Mouse (Mus musculus): ENCODE results near the gene Avil. TPM values are rescaled to one million over a fixed set of nuclear protein-coding genes. Genes with fewer than 3 reads are reported as not detected.

The Avil gene
- total and polyA plus RNA-seq, 2 experiments = 0.06 to 0.09 TPM

GRCm38 (mm10) chr10:126987183-126988118 is 13.1 kb upstream of the Avil start:
- H3K27ac ChIP-seq (replicated peaks; ENCODE audit: insufficient read depth, low read depth, low read length) = peak overlapping the region; percentile 24; the same call in 1 of the 2 replicates
- H3K4me3 ChIP-seq (ENCODE audit: insufficient read depth, low read depth, low read length) = no peak overlapping the region
- TF ChIP-seq CTCF (IDR thresholded peaks at IDR 0.05; ENCODE audit: low read depth, low read length) (no peak), POLR2A (IDR thresholded peaks at IDR 0.05; ENCODE audit: extremely low read depth, insufficient read depth, low read length) (no peak)
- peaks cover 46% of the 10 kb centered on the region for H3K4me1 ChIP-seq (ENCODE audit: control insufficient read depth, insufficient read depth, low read length)
- DNase-seq (ENCODE audit: extremely low read depth, low read depth, low spot score) = no peak
- H3K9ac ChIP-seq (ENCODE audit: low read depth, low read length) = no peak overlapping the region
- WGBS = 57% methylated on average over 8 of the region's 8 CpGs
- no peaks in the 10 kb centered on the region for H3K27me3 ChIP-seq (ENCODE audit: control insufficient read depth, insufficient read depth, low read length)
- H3K36me3 ChIP-seq (ENCODE audit: control insufficient read depth, insufficient read depth, low read length) = peaks cover 5% of the 10 kb centered on the region
- H3K79me2 ChIP-seq (ENCODE audit: control insufficient read depth, insufficient read depth, low read length) = peaks cover 74% of the 10 kb centered on the region

GRCm38 (mm10) chr10:126988513-126989165 is 11.9 kb upstream of the Avil start:
- TF ChIP-seq POLR2A (IDR thresholded peaks at IDR 0.05; ENCODE audit: extremely low read depth, insufficient read depth, low read length) = no peak
- TF ChIP-seq CTCF (IDR thresholded peaks at IDR 0.05; ENCODE audit: low read depth, low read length) = no peak
- Histone ChIP-seq H3K27me3 (ENCODE audit: control insufficient read depth, insufficient read depth, low read length) (no peaks in the 10 kb centered on the region), H3K79me2 (ENCODE audit: control insufficient read depth, insufficient read depth, low read length) (peaks cover 63% of the 10 kb centered on the region), H3K27ac (replicated peaks; ENCODE audit: insufficient read depth, low read depth, low read length) (no peak overlapping the region), H3K9ac (ENCODE audit: low read depth, low read length) (no peak overlapping the region), H3K4me1 (ENCODE audit: control insufficient read depth, insufficient read depth, low read length) (peaks cover 35% of the 10 kb centered on the region), H3K4me3 (ENCODE audit: insufficient read depth, low read depth, low read length) (no peak overlapping the region), H3K36me3 (ENCODE audit: control insufficient read depth, insufficient read depth, low read length) (peaks cover 8% of the 10 kb centered on the region)
- no peak for DNase-seq (ENCODE audit: extremely low read depth, low read depth, low spot score)
- 66% methylated on average over 5 of the region's 5 CpGs for WGBS

- H3K9ac ChIP-seq (ENCODE audit: low read depth, low read length) = no peak overlapping the region
- no peak overlapping the region for H3K4me3 ChIP-seq (ENCODE audit: insufficient read depth, low read depth, low read length)
- H3K36me3 ChIP-seq (ENCODE audit: control insufficient read depth, insufficient read depth, low read length) = peaks cover 25% of the 10 kb centered on the region
- H3K27ac ChIP-seq (replicated peaks; ENCODE audit: insufficient read depth, low read depth, low read length) = no peak overlapping the region
- H3K27me3 ChIP-seq (ENCODE audit: control insufficient read depth, insufficient read depth, low read length) = no peaks in the 10 kb centered on the region
- TF ChIP-seq POLR2A (IDR thresholded peaks at IDR 0.05; ENCODE audit: extremely low read depth, insufficient read depth, low read length) (no peak), CTCF (IDR thresholded peaks at IDR 0.05; ENCODE audit: low read depth, low read length) (peak; percentile 96)
- H3K79me2 ChIP-seq (ENCODE audit: control insufficient read depth, insufficient read depth, low read length) = peaks cover 45% of the 10 kb centered on the region
- DNase-seq (ENCODE audit: extremely low read depth, low read depth, low spot score) = peak; percentile 69
- WGBS = 51% methylated on average over 7 of the region's 7 CpGs
- H3K4me1 ChIP-seq (ENCODE audit: control insufficient read depth, insufficient read depth, low read length) = peaks cover 19% of the 10 kb centered on the region
Observed at GRCm38 (mm10) chr10:126990313-126991056, 10.0 kb upstream of the Avil start.

DNA sequence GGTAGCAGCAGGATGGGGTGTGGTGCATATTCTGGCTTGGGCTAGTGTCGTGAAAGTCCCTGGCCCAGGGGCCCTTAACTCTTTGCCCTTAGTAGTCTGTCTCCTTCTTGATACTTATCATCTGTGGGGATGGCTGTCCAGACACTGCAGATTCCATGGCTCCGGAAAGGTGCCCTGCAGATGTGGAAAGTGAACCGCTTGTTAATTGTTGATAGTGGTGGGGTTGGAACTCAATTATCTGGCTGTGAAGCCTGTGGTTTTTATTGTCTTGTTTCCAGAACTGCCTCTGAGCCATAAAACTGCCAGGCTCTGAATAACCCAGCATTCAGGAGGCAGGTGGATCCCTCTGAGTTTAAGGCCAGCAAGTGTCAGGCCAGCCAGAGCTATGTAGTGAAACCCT is 8.8 kb upstream of the Avil start:
- no peak for DNase-seq (ENCODE audit: extremely low read depth, low read depth, low spot score)
- WGBS = 73% methylated on average over 3 of the region's 3 CpGs
- H3K36me3 ChIP-seq (ENCODE audit: control insufficient read depth, insufficient read depth, low read length) = peaks cover 25% of the 10 kb centered on the region
- H3K9ac ChIP-seq (ENCODE audit: low read depth, low read length) = no peak overlapping the region
- H3K27ac ChIP-seq (replicated peaks; ENCODE audit: insufficient read depth, low read depth, low read length) = no peak overlapping the region
- H3K4me1 ChIP-seq (ENCODE audit: control insufficient read depth, insufficient read depth, low read length) = peaks cover 9% of the 10 kb centered on the region
- TF ChIP-seq POLR2A (IDR thresholded peaks at IDR 0.05; ENCODE audit: extremely low read depth, insufficient read depth, low read length) = no peak
- TF ChIP-seq CTCF (IDR thresholded peaks at IDR 0.05; ENCODE audit: low read depth, low read length) = no peak
- H3K79me2 ChIP-seq (ENCODE audit: control insufficient read depth, insufficient read depth, low read length) = peaks cover 34% of the 10 kb centered on the region
- H3K27me3 ChIP-seq (ENCODE audit: control insufficient read depth, insufficient read depth, low read length) = no peaks in the 10 kb centered on the region
- H3K4me3 ChIP-seq (ENCODE audit: insufficient read depth, low read depth, low read length) = no peak overlapping the region

DNA sequence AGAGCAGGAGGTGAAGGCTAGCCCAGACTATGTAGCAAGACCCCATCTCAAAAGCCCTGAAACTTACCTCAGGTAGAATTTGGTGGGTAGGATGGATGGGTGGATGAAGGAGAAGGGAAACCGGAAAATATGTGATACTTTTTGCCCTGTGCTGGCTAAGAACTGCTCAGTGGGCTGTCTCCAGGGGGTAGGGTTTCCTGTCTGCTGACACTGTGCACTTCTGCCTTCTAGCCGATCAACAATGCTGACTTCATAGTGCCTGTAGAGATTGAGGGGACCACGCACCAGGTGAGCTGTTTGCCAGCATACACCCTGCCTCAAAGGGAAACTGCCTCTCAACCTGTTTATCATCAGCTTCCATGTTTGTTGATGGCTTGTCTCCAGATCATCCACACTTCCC is 6.9 kb upstream of the Avil start:
- Histone ChIP-seq H3K27me3 (ENCODE audit: control insufficient read depth, insufficient read depth, low read length) (no peaks in the 10 kb centered on the region), H3K4me1 (ENCODE audit: control insufficient read depth, insufficient read depth, low read length) (no peaks in the 10 kb centered on the region), H3K9ac (ENCODE audit: low read depth, low read length) (no peak overlapping the region), H3K4me3 (ENCODE audit: insufficient read depth, low read depth, low read length) (no peak overlapping the region), H3K79me2 (ENCODE audit: control insufficient read depth, insufficient read depth, low read length) (peaks cover 18% of the 10 kb centered on the region; the same call in 1 of the 2 replicates), H3K36me3 (ENCODE audit: control insufficient read depth, insufficient read depth, low read length) (peaks cover 34% of the 10 kb centered on the region), H3K27ac (replicated peaks; ENCODE audit: insufficient read depth, low read depth, low read length) (no peak overlapping the region)
- no peak for TF ChIP-seq POLR2A (IDR thresholded peaks at IDR 0.05; ENCODE audit: extremely low read depth, insufficient read depth, low read length)
- no peak for TF ChIP-seq CTCF (IDR thresholded peaks at IDR 0.05; ENCODE audit: low read depth, low read length)
- no peak for DNase-seq (ENCODE audit: extremely low read depth, low read depth, low spot score)
- WGBS = 76% methylated on average over 3 of the region's 3 CpGs

All from liver, adult 2 months (tissue).